Mouse (Mus musculus) neural tube, embryonic 12.5 days (tissue): ENCODE measurements around the gene Tex26. TPM values are rescaled to one million over a fixed set of nuclear protein-coding genes. Genes with fewer than 3 reads are reported as not detected.

ENCODE experiments used
- ATAC-seq: fragments of 200-750 bp; cut with Nextera tagmentation; 2 replicates; pipeline ENCODE4 v1.8.0; 2017; ENCODE audit warnings: low read depth, mild to moderate bottlenecking, moderate TSS enrichment, moderate library complexity; ENCODE audit not compliant: low FRiP score
- H3K27ac ChIP-seq: fragments of 300-500 bp; sonication (generic); 2 replicates; pipeline ENCODE4 v1.5.1; 2016
- H3K27me3 ChIP-seq: fragments of 300-500 bp; sonication (generic); replicated peaks from 2 replicates; pipeline ENCODE4 v1.6.1; 2016; ENCODE audit warnings: mild to moderate bottlenecking
- H3K36me3 ChIP-seq: fragments of 300-500 bp; sonication (generic); 2 replicates; pipeline ENCODE4 v1.6.1; 2016; ENCODE audit warnings: mild to moderate bottlenecking
- H3K4me1 ChIP-seq: fragments of 300-500 bp; sonication (generic); 2 replicates; pipeline ENCODE4 v1.6.1; 2016
- H3K4me2 ChIP-seq: fragments of 300-500 bp; sonication (generic); replicated peaks from 2 replicates; pipeline ENCODE4 v1.6.1; 2016; ENCODE audit warnings: mild to moderate bottlenecking
- H3K4me3 ChIP-seq: fragments of 300-500 bp; sonication (generic); 2 replicates; pipeline ENCODE4 v1.5.1; 2016
- H3K9ac ChIP-seq: fragments of 300-500 bp; sonication (generic); 2 replicates; pipeline ENCODE4 v1.6.1; 2016; ENCODE audit warnings: mild to moderate bottlenecking
- H3K9me3 ChIP-seq: fragments of 300-500 bp; sonication (generic); 2 replicates; pipeline ENCODE4 v1.6.1; 2016; ENCODE audit warnings: mild to moderate bottlenecking
- WGBS: fragments of 180-500 bp; shearing (Covaris S2); methylation state at CpG from one replicate; pipeline ENCODE4 v1.1.7; 2016; 5-methylcytosine and 5-hydroxymethylcytosine counted together
- polyA plus RNA-seq: library from polyadenylated mRNA; unstranded; fragments of >200 nt; fragmentation: Nextera tagmentation; extraction: Ambion mirVana; gene quantifications from 2 replicates; pipeline ENCODE4 v1.2.1, GENCODE M21; 2016

The Tex26 gene
- polyA plus RNA-seq: 0.46 and 0.68 TPM in 2 replicates

DNA sequence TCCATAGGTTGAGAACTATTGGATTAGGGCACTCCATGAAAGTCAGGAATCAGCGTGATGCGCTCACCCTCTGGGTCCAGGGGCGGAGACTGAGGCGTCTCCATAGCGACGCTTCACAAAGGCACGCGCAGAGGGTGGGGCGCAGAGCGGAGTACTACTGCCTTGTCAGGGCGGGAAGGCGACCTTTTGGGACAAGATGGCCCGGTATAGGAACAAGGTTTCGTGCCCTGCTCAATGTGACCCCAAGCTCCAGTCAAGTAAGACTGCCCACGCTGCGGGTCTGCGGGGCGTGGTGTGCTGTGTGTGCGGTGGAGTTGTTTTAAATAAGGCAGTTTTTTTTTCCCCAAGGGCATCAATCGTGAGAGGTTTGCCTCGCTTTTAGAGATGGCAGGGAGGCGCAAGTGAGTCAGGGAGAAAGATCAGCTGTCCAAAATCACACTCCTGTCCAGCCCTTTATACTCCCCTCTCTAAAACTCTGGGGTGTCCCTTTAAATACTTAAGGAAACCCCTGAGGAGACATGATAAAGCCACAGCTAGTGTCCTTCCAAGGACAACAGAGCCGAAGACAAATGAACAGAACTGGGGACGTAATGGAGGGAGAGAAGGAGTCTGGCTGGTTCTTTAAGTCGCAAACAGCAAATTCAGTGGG, at the start of gene Tex26:
Tex26 (plus strand) TSS at position 130 of the 649 bp plus-strand sequence.
- WGBS: under 1% methylated on average over 25 of the region's 25 CpGs
- Histone ChIP-seq H3K27ac (peak within 1 kb of the TSS; percentile 87), H3K4me2 (peak within 1 kb of the TSS; percentile 75), H3K9me3 (no peaks in the 10 kb centered on the region), H3K4me3 (peak within 1 kb of the TSS; percentile 38), H3K9ac (peak within 1 kb of the TSS; percentile 54), H3K4me1 (peaks cover 23% of the 10 kb centered on the region), H3K36me3 (no peaks in the 10 kb centered on the region), H3K27me3 (no peaks in the 10 kb centered on the region)
- peak; percentile 92 for ATAC-seq

DNA sequence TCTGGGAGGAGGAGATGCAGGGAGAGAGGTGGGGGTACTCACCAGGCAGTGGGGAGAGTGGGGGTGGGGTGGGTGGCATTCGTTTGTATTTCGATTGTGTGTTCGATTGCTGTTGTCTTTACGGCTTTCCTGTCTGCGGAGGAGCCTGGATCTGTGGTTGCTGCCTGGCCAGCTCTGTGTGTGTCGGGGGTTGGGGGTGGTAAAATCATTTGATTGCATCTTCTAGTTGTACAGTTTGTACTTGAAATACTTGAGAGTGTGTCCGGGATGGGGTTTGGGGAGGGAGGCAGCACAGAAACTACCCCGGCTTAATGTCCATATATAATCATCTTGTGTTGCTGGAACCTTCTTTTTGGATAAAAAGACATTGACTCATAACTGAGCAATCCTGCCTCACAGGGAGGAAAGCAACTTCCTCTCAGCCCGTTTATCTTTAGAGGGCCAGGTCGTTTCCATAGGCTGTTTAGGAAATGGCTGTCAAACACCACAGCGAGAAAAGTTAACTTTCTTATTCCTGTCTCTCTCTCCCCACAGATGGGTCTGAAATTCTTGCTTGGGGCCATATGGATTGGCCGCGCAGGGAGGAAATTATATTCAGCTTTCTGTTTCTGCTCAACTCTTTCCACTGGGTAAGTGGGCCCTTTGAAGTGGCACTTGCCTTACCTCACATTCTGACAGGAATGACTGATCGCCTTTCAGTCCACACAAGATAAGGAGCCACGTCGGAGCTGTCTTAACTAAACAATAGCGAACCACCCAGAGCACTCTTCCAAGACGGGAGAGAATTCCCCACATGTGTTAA, 47.7 kb upstream of the Tex26 start:
- Histone ChIP-seq H3K9ac (no peak overlapping the region), H3K4me2 (no peak overlapping the region), H3K9me3 (no peaks in the 10 kb centered on the region; the same call in 1 of the 2 replicates), H3K36me3 (no peaks in the 10 kb centered on the region), H3K4me3 (no peak overlapping the region), H3K27ac (no peak overlapping the region), H3K4me1 (no peaks in the 10 kb centered on the region), H3K27me3 (no peaks in the 10 kb centered on the region)
- ATAC-seq: no peak
- WGBS: 57% methylated on average over 18 of the region's 18 CpGs

DNA sequence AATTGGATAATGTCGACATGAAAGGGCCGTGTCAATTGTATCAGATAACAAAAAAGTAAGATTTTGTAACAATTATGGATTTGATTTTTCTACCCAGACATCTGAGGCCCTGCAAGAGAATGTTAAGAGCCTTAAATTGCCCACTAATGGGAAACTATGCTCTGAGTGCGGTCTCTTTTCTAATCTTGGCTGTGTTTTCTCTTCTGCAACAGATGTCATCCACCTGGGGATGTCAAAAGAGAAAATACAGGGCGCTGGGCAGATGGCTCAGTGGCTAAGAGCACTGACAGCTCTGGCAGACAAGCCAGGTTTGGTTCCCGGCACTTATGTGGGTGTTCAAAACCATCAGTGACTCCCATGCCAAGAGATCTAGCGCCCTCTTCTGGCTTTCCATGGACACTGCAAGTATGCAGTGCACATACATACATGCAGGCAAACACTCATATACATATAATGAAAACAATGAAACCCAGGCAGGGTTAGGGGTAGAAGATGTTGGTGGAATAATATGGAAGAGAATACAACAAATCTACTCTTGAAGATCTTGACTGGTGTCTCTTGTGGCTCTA, 47.0 kb upstream of the Tex26 start:
- H3K9me3 ChIP-seq: no peaks in the 10 kb centered on the region; the same call in 1 of the 2 replicates
- H3K27ac ChIP-seq: no peak overlapping the region
- no peak overlapping the region for H3K9ac ChIP-seq
- no peaks in the 10 kb centered on the region for H3K27me3 ChIP-seq
- H3K4me1 ChIP-seq: no peaks in the 10 kb centered on the region
- ATAC-seq: no peak
- WGBS: 83% methylated on average over 6 of the region's 6 CpGs
- no peaks in the 10 kb centered on the region for H3K36me3 ChIP-seq
- H3K4me3 ChIP-seq: no peak overlapping the region
- H3K4me2 ChIP-seq: no peak overlapping the region

DNA sequence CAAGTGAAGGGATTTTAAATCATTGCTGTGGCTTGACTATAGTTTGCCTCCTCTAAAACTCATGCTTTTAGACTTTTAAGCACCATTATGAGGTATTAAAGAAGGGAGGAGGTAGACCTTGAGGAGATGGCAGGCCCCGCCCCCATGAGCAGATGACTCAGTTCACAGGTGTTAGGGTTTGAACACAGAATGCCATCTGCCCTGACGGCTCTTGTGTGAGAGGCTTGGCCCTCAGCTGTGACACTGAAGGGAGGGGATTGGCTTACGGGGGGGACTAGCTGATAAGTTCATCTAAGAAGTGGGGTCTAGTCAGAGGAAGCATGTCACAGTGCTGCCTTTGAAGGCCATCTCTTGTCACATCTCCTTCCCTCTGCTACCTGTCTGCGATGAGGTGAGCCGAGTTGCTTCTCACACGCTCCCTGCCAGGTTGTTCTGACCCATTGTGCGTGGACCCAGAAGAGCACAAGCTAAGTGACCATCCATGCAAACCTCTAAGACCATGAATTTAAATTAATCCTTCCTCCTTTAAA, 37.9 kb upstream of the Tex26 start:
- no peak overlapping the region for H3K4me3 ChIP-seq
- no peak overlapping the region for H3K9ac ChIP-seq
- H3K4me2 ChIP-seq: no peak overlapping the region
- 91% methylated on average over 7 of the region's 7 CpGs for WGBS
- ATAC-seq: no peak
- no peaks in the 10 kb centered on the region for H3K4me1 ChIP-seq
- H3K36me3 ChIP-seq: no peaks in the 10 kb centered on the region
- H3K9me3 ChIP-seq: peaks cover 8% of the 10 kb centered on the region; the same call in 1 of the 2 replicates
- H3K27me3 ChIP-seq: no peaks in the 10 kb centered on the region
- H3K27ac ChIP-seq: no peak overlapping the region

DNA sequence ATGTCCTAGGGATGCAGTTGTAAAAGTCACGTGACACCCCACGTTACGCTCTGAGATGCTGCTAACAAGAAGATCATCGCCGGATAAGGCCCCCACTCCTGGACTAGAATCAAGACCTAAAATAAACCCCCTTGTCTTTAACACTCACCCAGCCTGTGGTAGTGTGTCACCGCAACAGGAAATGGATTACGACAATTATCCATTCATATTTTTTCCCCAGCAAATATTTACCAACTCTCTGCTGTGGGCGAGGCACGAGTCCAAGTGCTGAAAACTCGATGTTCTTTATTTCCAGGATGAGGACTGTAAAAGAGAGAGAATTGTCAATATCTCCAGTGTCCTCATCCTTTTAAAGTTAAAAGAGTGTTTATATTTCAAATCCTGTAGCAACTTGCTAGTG, 37.4 kb upstream of the Tex26 start:
- Histone ChIP-seq H3K27ac (no peak overlapping the region), H3K9ac (no peak overlapping the region), H3K27me3 (no peaks in the 10 kb centered on the region), H3K4me1 (no peaks in the 10 kb centered on the region), H3K9me3 (peaks cover 8% of the 10 kb centered on the region; the same call in 1 of the 2 replicates), H3K4me2 (no peak overlapping the region), H3K36me3 (no peaks in the 10 kb centered on the region), H3K4me3 (no peak overlapping the region)
- ATAC-seq: no peak
- WGBS: 93% methylated on average over 10 of the region's 10 CpGs

DNA sequence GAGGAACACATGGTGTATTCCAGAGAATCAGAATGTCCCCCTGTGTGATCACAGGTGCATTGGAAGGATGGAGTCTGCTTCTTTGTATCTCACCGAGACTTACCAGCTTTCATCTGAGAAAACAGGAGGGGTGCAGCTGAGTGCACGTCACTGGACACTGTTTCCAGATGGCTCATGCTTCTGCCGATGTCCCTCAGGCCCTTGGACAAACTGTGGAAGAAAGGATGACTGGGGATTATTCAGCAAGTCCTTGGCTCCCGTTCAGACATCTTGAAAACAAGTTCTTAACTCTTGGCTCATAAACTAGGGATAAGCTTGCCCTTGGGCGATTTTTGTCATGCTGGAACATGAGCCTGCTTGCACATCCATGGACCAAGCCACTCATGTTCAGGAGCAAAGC, 36.1 kb upstream of the Tex26 start:
- WGBS: 76% methylated on average over 5 of the region's 5 CpGs
- Histone ChIP-seq H3K27ac (no peak overlapping the region), H3K9ac (no peak overlapping the region), H3K4me2 (no peak overlapping the region), H3K36me3 (no peaks in the 10 kb centered on the region), H3K27me3 (no peaks in the 10 kb centered on the region), H3K9me3 (peaks cover 8% of the 10 kb centered on the region; the same call in 1 of the 2 replicates), H3K4me3 (no peak overlapping the region), H3K4me1 (no peaks in the 10 kb centered on the region)
- no peak for ATAC-seq

DNA sequence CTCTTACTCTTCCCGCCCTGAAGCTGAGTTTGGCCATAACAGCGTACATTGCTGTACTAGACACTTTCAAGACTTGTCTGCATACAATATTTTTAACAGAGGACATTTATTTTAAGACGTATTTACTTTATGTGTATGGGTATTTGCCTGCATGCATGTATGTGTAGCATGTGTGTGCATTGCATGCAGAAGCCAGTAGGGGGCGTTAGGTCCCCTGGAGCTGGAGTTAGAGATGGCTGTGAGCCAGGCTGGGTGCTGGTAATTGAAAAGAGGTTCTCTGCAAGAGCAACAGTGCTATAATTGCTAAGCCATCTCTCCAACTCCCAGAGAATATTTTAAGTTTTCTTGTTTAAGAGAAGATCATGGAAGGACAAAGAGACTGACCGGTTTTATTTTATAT, 34.8 kb upstream of the Tex26 start:
- Histone ChIP-seq H3K4me1 (no peaks in the 10 kb centered on the region), H3K9me3 (peaks cover 8% of the 10 kb centered on the region; the same call in 1 of the 2 replicates), H3K27me3 (no peaks in the 10 kb centered on the region), H3K4me2 (no peak overlapping the region), H3K36me3 (no peaks in the 10 kb centered on the region), H3K9ac (no peak overlapping the region), H3K27ac (no peak overlapping the region), H3K4me3 (no peak overlapping the region)
- no peak for ATAC-seq
- WGBS: 82% methylated on average over 5 of the region's 5 CpGs

DNA sequence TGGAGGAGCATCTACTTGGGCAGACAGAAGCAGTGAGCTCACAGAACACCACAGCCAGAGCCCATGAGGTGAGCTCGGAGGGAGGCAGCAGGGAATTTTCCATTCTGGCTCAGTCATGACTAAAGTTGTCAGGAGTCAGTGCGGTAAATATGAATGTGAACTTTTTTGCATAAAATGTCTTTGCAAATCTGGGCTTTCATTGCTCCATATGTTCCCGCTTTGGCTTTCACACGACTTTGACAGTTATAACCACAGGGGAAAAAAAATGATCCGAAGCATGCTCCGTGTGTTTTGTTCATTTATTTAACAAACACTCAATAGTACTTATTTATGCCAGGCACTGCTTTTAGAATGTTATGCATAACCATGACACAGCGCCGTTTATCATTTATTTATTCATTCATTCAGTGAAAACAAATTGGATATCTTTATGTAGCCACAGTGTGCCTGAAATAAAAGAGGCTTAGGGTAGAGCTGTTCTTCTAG, 32.6 kb upstream of the Tex26 start:
- H3K27ac ChIP-seq: no peak overlapping the region
- no peak for ATAC-seq
- H3K36me3 ChIP-seq: no peaks in the 10 kb centered on the region
- no peak overlapping the region for H3K9ac ChIP-seq
- H3K4me3 ChIP-seq: no peak overlapping the region
- peaks cover 8% of the 10 kb centered on the region; the same call in 1 of the 2 replicates for H3K9me3 ChIP-seq
- no peak overlapping the region for H3K4me2 ChIP-seq
- H3K27me3 ChIP-seq: peaks cover 9% of the 10 kb centered on the region; the same call in 1 of the 2 replicates
- 90% methylated on average over 8 of the region's 8 CpGs for WGBS
- H3K4me1 ChIP-seq: peaks cover 8% of the 10 kb centered on the region

DNA sequence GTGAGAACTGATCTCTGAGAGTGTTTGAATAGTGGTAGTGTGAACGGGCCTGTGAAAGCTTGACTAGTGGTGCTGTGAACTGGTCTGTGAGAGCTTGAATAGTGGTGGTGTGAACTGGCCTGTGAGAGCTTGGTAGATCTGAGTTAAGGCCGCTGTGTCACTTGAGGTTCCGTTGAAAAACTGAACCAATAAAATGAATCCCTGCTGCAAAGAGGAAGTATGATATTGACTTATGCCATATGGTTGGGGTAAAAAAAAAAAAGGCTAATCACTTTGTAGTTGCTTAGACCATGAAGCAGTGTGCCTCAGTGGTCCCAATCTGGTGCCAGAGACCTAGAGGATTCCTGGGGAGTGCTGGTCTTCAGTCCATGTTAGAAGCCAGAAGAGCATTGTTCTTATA, 30.0 kb upstream of the Tex26 start:
- no peak for ATAC-seq
- WGBS: 90% methylated on average over 3 of the region's 3 CpGs
- no peak overlapping the region for H3K4me3 ChIP-seq

DNA sequence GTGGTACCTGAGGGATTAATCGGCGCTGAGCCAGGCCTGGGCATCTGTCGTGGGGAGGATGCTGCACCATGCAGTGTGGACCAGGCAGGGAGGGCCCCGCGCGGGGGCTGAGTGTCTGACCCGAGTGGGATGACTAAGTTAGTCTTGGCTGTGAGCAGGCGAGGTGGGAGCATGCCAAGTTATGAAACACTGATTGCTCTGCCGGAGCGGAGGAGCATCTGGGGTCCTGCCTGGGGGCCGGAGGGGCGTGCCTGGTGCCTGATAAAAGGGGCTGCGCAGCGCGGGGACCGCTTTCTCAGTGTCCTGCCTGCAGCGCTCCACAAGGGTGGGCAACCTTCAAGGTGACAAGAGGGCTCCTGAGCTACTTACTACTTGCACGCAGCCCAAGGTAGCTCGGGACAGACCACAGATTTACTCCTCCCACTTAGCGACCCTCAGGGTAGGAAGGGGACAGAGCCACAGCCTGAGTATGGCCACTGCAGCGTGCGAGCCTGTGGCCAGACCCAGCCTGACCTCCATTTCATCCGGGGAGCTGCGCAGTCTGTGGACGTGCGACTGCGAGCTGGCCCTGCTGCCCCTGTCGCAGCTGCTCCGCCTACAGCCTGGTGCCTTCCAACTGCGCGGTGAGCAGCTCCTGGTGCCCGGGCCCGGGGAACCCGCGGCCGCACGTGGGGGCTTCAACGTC, 27.8 kb upstream of the Tex26 start, which contains the start of gene Medag:
Medag (plus strand) TSS at position 241 of the 685 bp plus-strand sequence.
- Histone ChIP-seq H3K4me3 (peak within 1 kb of the TSS; percentile 25), H3K9ac (peak within 1 kb of the TSS; percentile 48), H3K4me2 (peak within 1 kb of the TSS; percentile 65), H3K27me3 (peaks cover 19% of the 10 kb centered on the region), H3K4me1 (peaks cover 13% of the 10 kb centered on the region), H3K27ac (no peak within 1 kb of the TSS), H3K36me3 (no peaks in the 10 kb centered on the region), H3K9me3 (no peaks in the 10 kb centered on the region)
- peak; percentile 79 for ATAC-seq
- WGBS: 5% methylated on average over 38 of the region's 38 CpGs

More for the DNA sequence above, 30.0 kb upstream of the Tex26 start:
- Histone ChIP-seq H3K4me2 (no peak overlapping the region), H3K4me1 (peaks cover 13% of the 10 kb centered on the region), H3K9me3 (peaks cover 4% of the 10 kb centered on the region; the same call in 1 of the 2 replicates), H3K9ac (no peak overlapping the region), H3K27ac (no peak overlapping the region), H3K27me3 (peaks cover 19% of the 10 kb centered on the region), H3K36me3 (no peaks in the 10 kb centered on the region)

DNA sequence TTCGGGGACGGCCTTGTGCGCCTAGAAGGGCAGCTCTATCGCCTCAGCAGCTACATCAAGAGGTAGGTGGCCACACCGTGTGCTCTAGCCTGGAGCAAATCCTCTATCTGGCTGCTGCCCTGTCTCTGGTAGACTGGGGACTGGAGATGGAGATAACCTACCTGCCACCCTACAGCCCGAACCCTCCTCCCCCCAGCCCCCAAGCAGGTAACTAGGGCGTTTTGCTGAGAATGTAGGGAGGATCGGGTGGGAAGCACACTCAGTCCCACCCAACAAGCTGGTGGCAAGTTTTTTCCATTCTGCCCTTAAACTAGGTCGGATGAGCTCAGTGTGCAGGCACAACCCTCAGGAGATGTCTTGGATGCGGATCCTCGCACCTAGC, 27.3 kb upstream of the Tex26 start:
- no peaks in the 10 kb centered on the region for H3K9me3 ChIP-seq
- peak overlapping the region; percentile 48 for H3K9ac ChIP-seq
- H3K4me1 ChIP-seq: peaks cover 13% of the 10 kb centered on the region
- peak overlapping the region; percentile 25; the same call in 1 of the 2 replicates for H3K4me3 ChIP-seq
- 39% methylated on average over 11 of the region's 11 CpGs for WGBS
- ATAC-seq: 0 out of 2 replicates have a peak, but pooled peaks have one; percentile 22
- peaks cover 19% of the 10 kb centered on the region for H3K27me3 ChIP-seq
- H3K36me3 ChIP-seq: no peaks in the 10 kb centered on the region
- H3K4me2 ChIP-seq: peak overlapping the region; percentile 65
- no peak overlapping the region for H3K27ac ChIP-seq
